Mouse (Mus musculus): ENCODE results near the gene Chmp1a.

DNA sequence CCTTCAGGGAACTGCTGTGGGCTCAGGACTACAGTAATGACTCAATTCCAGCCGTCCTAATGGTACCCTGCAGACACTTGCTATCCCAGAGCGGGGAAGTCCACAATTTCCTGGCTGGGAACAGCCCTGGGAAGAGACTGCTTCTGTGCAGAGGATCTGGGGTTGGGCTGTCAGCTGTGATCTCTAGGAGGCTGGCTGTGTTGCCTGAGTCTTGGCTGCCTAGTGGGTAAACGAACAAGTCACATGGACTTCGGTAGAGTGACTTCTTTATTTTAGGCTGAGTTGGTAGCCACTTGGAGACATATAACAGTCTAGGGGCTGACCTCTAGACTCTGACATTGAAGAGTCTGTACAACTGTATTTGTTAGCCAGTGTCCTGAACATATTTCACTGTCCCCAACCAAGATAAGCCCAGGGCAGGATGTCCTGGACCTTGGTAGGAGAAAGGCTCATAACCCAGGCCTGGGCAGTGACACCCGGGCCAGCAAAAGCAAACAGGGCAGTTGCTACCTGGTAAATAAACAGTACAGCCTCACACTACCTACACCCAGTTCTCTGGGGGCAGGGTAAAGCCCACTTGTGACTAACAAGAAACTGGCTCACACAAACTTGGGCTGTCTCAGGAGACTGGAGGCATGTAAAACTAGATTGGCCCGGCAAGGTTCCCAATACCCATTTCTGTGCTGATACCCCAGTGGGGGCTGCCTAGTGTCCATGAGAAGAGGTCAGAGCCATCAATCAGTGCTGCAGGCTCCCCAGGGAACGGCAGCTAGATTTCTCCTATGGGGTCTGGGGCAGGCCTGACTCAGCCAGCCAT lies 29.8 kb upstream of the Chmp1a start:
- TF ChIP-seq USF1 (IDR thresholded peaks at IDR 0.05; ENCODE audit: low read depth) (no peak), CTCF (IDR thresholded peaks at IDR 0.05; ENCODE audit: control insufficient read depth, insufficient read depth, insufficient read length) (no peak), FOSL1 (IDR thresholded peaks at IDR 0.05; ENCODE audit: insufficient read depth, low read length, poor library complexity, severe bottlenecking) (no peak), MAX (IDR thresholded peaks at IDR 0.05) (no peak), MYOD1 (IDR thresholded peaks at IDR 0.05; ENCODE audit: control insufficient read depth, insufficient read length, low read depth) (no peak), CEBPB (IDR thresholded peaks at IDR 0.05; ENCODE audit: low read depth) (no peak), MYOG (IDR thresholded peaks at IDR 0.05; ENCODE audit: control insufficient read depth, extremely low read depth, insufficient read length) (no peak)

Data from C2C12 (cell line).